Mouse (Mus musculus): Measurements from ENCODE around the gene A630095N17Rik. TPM values are rescaled to one million over a fixed set of nuclear protein-coding genes. Genes with fewer than 3 reads are reported as not detected.

Gene A630095N17Rik
- polyA plus RNA-seq, 1 experiment: not detected

- WGBS: 66% methylated on average over 4 of the region's 4 CpGs
- Histone ChIP-seq H3K4me1 (ENCODE audit: control insufficient read depth, insufficient read depth, low read length) (peaks cover 4% of the 10 kb centered on the region; the same call in 1 of the 2 replicates), H3K4me3 (ENCODE audit: insufficient read depth, low read depth, low read length) (no peak overlapping the region), H3K27ac (ENCODE audit: insufficient read depth, low read depth, low read length) (no peak overlapping the region)
- TF ChIP-seq POLR2A (IDR thresholded peaks at IDR 0.05; ENCODE audit: insufficient read depth, low read depth, low read length) (no peak), CTCF (IDR thresholded peaks at IDR 0.05; ENCODE audit: insufficient read depth, low read depth, low read length) (no peak)
Observed at GRCm38 (mm10) chr1:75229158-75229557, 2.7 kb downstream of the A630095N17Rik start.

GRCm38 (mm10) chr1:75227653-75228052 is 4.2 kb downstream of the A630095N17Rik start:
- no peak overlapping the region for H3K4me3 ChIP-seq (ENCODE audit: insufficient read depth, low read depth, low read length)
- H3K27ac ChIP-seq (ENCODE audit: insufficient read depth, low read depth, low read length): no peak overlapping the region
- H3K4me1 ChIP-seq (ENCODE audit: control insufficient read depth, insufficient read depth, low read length): peaks cover 4% of the 10 kb centered on the region; the same call in 1 of the 2 replicates
- TF ChIP-seq CTCF (IDR thresholded peaks at IDR 0.05; ENCODE audit: insufficient read depth, low read depth, low read length) (no peak), POLR2A (IDR thresholded peaks at IDR 0.05; ENCODE audit: insufficient read depth, low read depth, low read length) (no peak)
- 51% methylated on average over 1 of the region's 1 CpGs for WGBS

- TF ChIP-seq CTCF (IDR thresholded peaks at IDR 0.05; ENCODE audit: insufficient read depth, low read depth, low read length) (no peak), POLR2A (IDR thresholded peaks at IDR 0.05; ENCODE audit: insufficient read depth, low read depth, low read length) (no peak)
- WGBS: 69% methylated on average over 2 of the region's 2 CpGs
- H3K4me3 ChIP-seq (ENCODE audit: insufficient read depth, low read depth, low read length): no peak overlapping the region
- H3K27ac ChIP-seq (ENCODE audit: insufficient read depth, low read depth, low read length): no peak overlapping the region
- peaks cover 4% of the 10 kb centered on the region; the same call in 1 of the 2 replicates for H3K4me1 ChIP-seq (ENCODE audit: control insufficient read depth, insufficient read depth, low read length)
Observed at GRCm38 (mm10) chr1:75226138-75226537, 5.8 kb downstream of the A630095N17Rik start.

- no peak for TF ChIP-seq POLR2A (IDR thresholded peaks at IDR 0.05; ENCODE audit: insufficient read depth, low read depth, low read length)
- no peak for TF ChIP-seq CTCF (IDR thresholded peaks at IDR 0.05; ENCODE audit: insufficient read depth, low read depth, low read length)
Observed at GRCm38 (mm10) chr1:75225473-75225872, 6.4 kb downstream of the A630095N17Rik start.

GRCm38 (mm10) chr1:75223532-75223931 is 8.4 kb downstream of the A630095N17Rik start:
- Histone ChIP-seq H3K4me3 (ENCODE audit: insufficient read depth, low read depth, low read length) (no peak overlapping the region), H3K4me1 (ENCODE audit: control insufficient read depth, insufficient read depth, low read length) (peaks cover 9% of the 10 kb centered on the region), H3K27ac (ENCODE audit: insufficient read depth, low read depth, low read length) (no peak overlapping the region)
- 70% methylated on average over 6 of the region's 6 CpGs for WGBS
- no peak for TF ChIP-seq CTCF (IDR thresholded peaks at IDR 0.05; ENCODE audit: insufficient read depth, low read depth, low read length)
- TF ChIP-seq POLR2A (IDR thresholded peaks at IDR 0.05; ENCODE audit: insufficient read depth, low read depth, low read length): no peak

More at GRCm38 (mm10) chr1:75225473-75225872, 6.4 kb downstream of the A630095N17Rik start:
- WGBS: 40% methylated on average over 3 of the region's 3 CpGs
- Histone ChIP-seq H3K4me1 (ENCODE audit: control insufficient read depth, insufficient read depth, low read length) (peaks cover 4% of the 10 kb centered on the region; the same call in 1 of the 2 replicates), H3K27ac (ENCODE audit: insufficient read depth, low read depth, low read length) (no peak overlapping the region), H3K4me3 (ENCODE audit: insufficient read depth, low read depth, low read length) (no peak overlapping the region)

GRCm38 (mm10) chr1:75222926-75223325 is 9.0 kb downstream of the A630095N17Rik start:
- no peak overlapping the region for H3K4me3 ChIP-seq (ENCODE audit: insufficient read depth, low read depth, low read length)

DNA sequence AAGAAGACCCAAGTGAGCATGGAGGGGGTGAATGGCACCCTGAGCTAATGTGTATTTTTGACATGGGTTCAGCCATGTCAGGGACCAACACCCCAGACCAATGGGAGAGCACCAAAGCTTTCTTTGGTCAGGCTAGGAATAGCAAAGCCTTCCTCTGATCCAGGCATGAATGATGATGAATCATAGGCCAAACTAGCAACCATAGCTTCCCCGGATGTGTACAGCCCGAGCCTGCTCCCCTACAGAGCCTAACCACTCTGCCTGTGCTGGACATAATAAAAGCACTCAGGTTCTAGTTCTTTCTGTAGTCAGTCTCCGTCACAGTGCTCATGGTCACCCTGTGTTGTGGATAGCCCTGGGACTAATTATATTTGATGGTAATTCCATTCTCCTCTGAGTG is 10.4 kb downstream of the A630095N17Rik start:
- Histone ChIP-seq H3K4me1 (ENCODE audit: control insufficient read depth, insufficient read depth, low read length) (peaks cover 18% of the 10 kb centered on the region), H3K4me3 (ENCODE audit: insufficient read depth, low read depth, low read length) (no peak overlapping the region), H3K27ac (ENCODE audit: insufficient read depth, low read depth, low read length) (no peak overlapping the region)
- TF ChIP-seq CTCF (IDR thresholded peaks at IDR 0.05; ENCODE audit: insufficient read depth, low read depth, low read length): no peak
- no peak for TF ChIP-seq POLR2A (IDR thresholded peaks at IDR 0.05; ENCODE audit: insufficient read depth, low read depth, low read length)
- 71% methylated on average over 3 of the region's 3 CpGs for WGBS

More at GRCm38 (mm10) chr1:75222926-75223325, 9.0 kb downstream of the A630095N17Rik start:
- 81% methylated on average over 6 of the region's 6 CpGs for WGBS
- Histone ChIP-seq H3K4me1 (ENCODE audit: control insufficient read depth, insufficient read depth, low read length) (peaks cover 14% of the 10 kb centered on the region), H3K27ac (ENCODE audit: insufficient read depth, low read depth, low read length) (no peak overlapping the region)
- TF ChIP-seq POLR2A (IDR thresholded peaks at IDR 0.05; ENCODE audit: insufficient read depth, low read depth, low read length) (no peak), CTCF (IDR thresholded peaks at IDR 0.05; ENCODE audit: insufficient read depth, low read depth, low read length) (no peak)

- H3K27ac ChIP-seq (ENCODE audit: insufficient read depth, low read depth, low read length): peak within 1 kb of the TSS; percentile 31; the same call in 1 of the 2 replicates
- 3% methylated on average over 34 of the region's 34 CpGs for WGBS
- H3K4me3 ChIP-seq (ENCODE audit: insufficient read depth, low read depth, low read length): peak within 1 kb of the TSS; percentile 65
- peaks cover 28% of the 10 kb centered on the region for H3K4me1 ChIP-seq (ENCODE audit: control insufficient read depth, insufficient read depth, low read length)
- TF ChIP-seq CTCF (IDR thresholded peaks at IDR 0.05; ENCODE audit: insufficient read depth, low read depth, low read length): 0 out of 2 replicates have a peak, but pooled peaks have one; percentile 7
- TF ChIP-seq POLR2A (IDR thresholded peaks at IDR 0.05; ENCODE audit: insufficient read depth, low read depth, low read length): no peak
Observed at GRCm38 (mm10) chr1:75219531-75219930, 12.4 kb downstream of the A630095N17Rik start, which contains the start of gene Tuba4a. Gene Tuba4a (minus strand): TSS chr1:75219865.

DNA sequence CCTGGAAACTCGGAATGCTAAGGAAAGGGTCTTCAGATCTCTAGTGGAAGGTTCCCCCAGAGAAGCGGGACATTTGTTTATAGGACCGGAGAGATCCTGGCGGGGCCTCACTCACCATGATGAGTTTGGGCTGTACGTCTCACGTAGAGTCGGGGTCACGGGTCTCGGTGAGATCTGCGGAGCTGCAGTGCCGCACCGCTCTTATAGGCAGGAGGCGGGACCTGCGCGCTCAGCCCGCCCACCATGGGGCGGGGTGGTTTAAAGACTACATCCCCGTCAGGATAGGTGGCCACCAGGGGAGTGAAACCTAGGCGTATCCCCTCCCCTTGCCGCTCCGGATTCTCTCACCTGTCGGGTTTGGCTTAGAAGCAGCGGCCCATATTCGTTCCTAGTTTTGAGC is 12.8 kb downstream of the A630095N17Rik start:
- WGBS: under 1% methylated on average over 24 of the region's 24 CpGs
- peaks cover 28% of the 10 kb centered on the region for H3K4me1 ChIP-seq (ENCODE audit: control insufficient read depth, insufficient read depth, low read length)
- TF ChIP-seq CTCF (IDR thresholded peaks at IDR 0.05; ENCODE audit: insufficient read depth, low read depth, low read length): peak; percentile 53; the same call in 1 of the 2 replicates
- TF ChIP-seq POLR2A (IDR thresholded peaks at IDR 0.05; ENCODE audit: insufficient read depth, low read depth, low read length): peak; percentile 96
- H3K27ac ChIP-seq (ENCODE audit: insufficient read depth, low read depth, low read length): peak overlapping the region; percentile 31; the same call in 1 of the 2 replicates
- H3K4me3 ChIP-seq (ENCODE audit: insufficient read depth, low read depth, low read length): peak overlapping the region; percentile 65
